Mouse (Mus musculus) midbrain, embryonic 15.5 days (tissue): ENCODE results near the gene Peli1. TPM values are rescaled to one million over a fixed set of nuclear protein-coding genes. Genes with fewer than 3 reads are reported as not detected.
"Not testable (repeated sequence)": the region's sequence is repeated elsewhere in the genome, so short reads cannot be mapped to it uniquely, and the experiment has no call there.

Experiments used
- ATAC-seq: fragments of 200-750 bp; cut with Nextera tagmentation; replicated peaks from 2 replicates; pipeline ENCODE4 v1.8.0; 2017; ENCODE audit warnings: moderate TSS enrichment
- H3K27ac ChIP-seq: fragments of 300-500 bp; sonication (generic); 2 replicates; pipeline ENCODE4 v1.5.1; 2015; ENCODE audit warnings: mild to moderate bottlenecking, inconsistent platforms
- H3K27me3 ChIP-seq: fragments of 300-500 bp; sonication (generic); replicated peaks from 2 replicates; pipeline ENCODE4 v1.6.1; 2015; ENCODE audit warnings: inconsistent platforms
- H3K36me3 ChIP-seq: fragments of 300-500 bp; sonication (generic); replicated peaks from 2 replicates; pipeline ENCODE4 v1.6.1; 2015; ENCODE audit warnings: inconsistent platforms
- H3K4me1 ChIP-seq: fragments of 300-500 bp; sonication (generic); 2 replicates; pipeline ENCODE4 v1.6.1; 2015; ENCODE audit warnings: inconsistent platforms
- H3K4me2 ChIP-seq: fragments of 300-500 bp; sonication (generic); 2 replicates; pipeline ENCODE4 v1.6.1; 2015; ENCODE audit warnings: inconsistent platforms, mild to moderate bottlenecking, moderate library complexity
- H3K4me3 ChIP-seq: fragments of 300-500 bp; sonication (generic); 2 replicates; pipeline ENCODE4 v1.5.1; 2015; ENCODE audit warnings: mild to moderate bottlenecking, inconsistent platforms
- H3K9ac ChIP-seq: fragments of 300-500 bp; sonication (generic); 2 replicates; pipeline ENCODE4 v1.6.1; 2015; ENCODE audit warnings: mild to moderate bottlenecking, inconsistent platforms
- H3K9me3 ChIP-seq: fragments of 300-500 bp; sonication (generic); 2 replicates; pipeline ENCODE4 v1.6.1; 2016; ENCODE audit warnings: inconsistent platforms
- WGBS: fragments of 180-500 bp; shearing (Covaris S2); methylation state at CpG from one replicate; pipeline ENCODE4 v1.1.7; 2015; ENCODE audit warnings: mixed read lengths; 5-methylcytosine and 5-hydroxymethylcytosine counted together
- polyA plus RNA-seq: library from polyadenylated mRNA; unstranded; fragments of >200 nt; fragmentation: Nextera tagmentation; extraction: Ambion mirVana; gene quantifications from 2 replicates; pipeline ENCODE4 v1.2.1, GENCODE M21; 2015

Gene Peli1
- polyA plus RNA-seq, 1 experiment from 2014 or later: 72.3 TPM

DNA sequence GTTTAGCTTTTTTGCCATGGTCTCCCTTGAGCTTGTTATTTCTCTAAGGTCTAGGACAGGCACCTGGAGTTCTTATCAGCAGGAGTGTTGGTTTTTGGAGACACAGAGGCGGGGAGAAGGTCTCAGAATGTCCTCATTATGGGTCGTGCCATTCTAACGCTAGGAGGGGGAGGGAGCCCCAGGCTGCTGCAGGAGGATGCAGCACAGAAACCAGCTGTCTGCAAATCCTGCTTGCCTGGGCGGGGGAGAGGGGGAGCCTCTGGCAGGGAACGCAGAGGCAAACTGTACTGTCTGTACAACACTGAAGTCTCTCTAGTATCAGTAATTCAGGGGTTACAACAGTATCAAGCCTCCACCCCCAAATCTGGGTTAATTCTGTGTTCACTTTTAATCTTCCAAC lies 72.6 kb downstream of the Peli1 start:
- ATAC-seq: peak; percentile 53; the same call in 1 of the 2 replicates
- WGBS: 2% methylated on average over 5 of the region's 5 CpGs
- no peaks in the 10 kb centered on the region for H3K27me3 ChIP-seq
- H3K4me3 ChIP-seq: no peak overlapping the region
- no peak overlapping the region for H3K27ac ChIP-seq
- no peak overlapping the region for H3K9ac ChIP-seq
- no peak overlapping the region for H3K4me2 ChIP-seq
- H3K36me3 ChIP-seq: no peaks in the 10 kb centered on the region
- no peaks in the 10 kb centered on the region for H3K9me3 ChIP-seq
- H3K4me1 ChIP-seq: peaks cover 8% of the 10 kb centered on the region

DNA sequence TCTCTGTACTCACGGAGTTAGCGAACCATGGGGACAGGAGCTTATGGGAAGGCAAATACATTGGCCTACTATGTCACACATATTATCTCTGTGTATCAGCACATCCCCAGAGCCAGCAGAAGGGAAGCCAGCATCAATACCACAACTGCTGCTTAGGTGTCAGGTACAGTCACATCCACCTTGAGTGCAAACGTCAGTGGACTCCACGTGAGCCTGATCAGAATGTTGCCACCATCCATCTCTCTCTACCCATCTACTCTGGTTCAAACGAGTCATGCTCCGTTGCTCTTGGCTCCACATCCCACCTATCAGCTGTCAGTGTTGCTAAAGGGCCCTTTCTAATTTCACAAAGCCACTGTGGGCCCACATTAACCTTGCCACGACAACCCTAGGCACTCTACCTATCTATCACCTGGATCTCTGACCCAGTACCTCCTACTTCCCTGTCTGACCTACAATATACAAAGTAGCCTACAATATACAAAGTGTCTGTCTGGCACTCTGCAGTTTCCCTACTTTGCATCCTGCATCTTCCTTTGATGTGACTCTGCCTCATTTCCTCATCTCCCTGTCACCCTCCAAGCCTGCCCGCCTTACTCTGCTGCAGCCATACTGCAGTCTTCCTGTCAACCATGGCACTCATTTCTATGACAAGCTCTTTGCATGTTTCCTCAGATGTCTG lies 73.4 kb downstream of the Peli1 start:
- H3K36me3 ChIP-seq: no peaks in the 10 kb centered on the region
- no peak overlapping the region for H3K4me2 ChIP-seq
- H3K4me3 ChIP-seq: no peak overlapping the region
- no peak overlapping the region for H3K27ac ChIP-seq
- ATAC-seq: no peak; the same call in 1 of the 2 replicates
- no peaks in the 10 kb centered on the region for H3K9me3 ChIP-seq
- no peaks in the 10 kb centered on the region for H3K27me3 ChIP-seq
- 54% methylated on average over 8 of the region's 8 CpGs for WGBS
- H3K4me1 ChIP-seq: peaks cover 8% of the 10 kb centered on the region
- H3K9ac ChIP-seq: no peak overlapping the region

DNA sequence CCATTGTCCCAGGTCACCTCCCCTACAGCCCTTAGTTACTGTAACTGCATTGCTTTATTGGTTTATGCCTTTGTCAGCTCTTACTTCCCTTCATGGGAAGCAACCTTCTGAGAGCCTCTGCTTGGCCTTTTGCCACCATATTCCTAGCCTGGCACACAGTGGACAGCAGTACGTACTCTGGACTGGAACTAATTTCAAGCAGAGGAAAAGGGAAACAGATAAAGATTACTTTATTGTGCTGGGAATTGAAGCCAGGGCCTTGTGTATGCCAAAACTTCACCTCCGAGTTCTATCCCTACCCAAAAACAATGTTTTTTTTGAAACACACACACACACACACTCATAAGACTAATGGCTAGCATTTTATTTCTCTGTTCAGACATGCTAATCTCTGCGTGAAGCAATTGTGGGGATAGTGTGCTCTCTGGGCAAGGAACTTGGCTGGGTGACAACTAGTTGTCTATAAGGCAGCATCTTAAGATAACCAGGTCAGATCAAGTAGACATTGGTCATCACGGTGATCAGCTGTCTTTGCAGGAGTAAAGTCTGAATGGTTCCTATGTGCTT lies 74.0 kb downstream of the Peli1 start:
- Histone ChIP-seq H3K36me3 (no peaks in the 10 kb centered on the region), H3K27ac (no peak overlapping the region), H3K4me3 (no peak overlapping the region), H3K4me1 (peaks cover 8% of the 10 kb centered on the region), H3K9ac (no peak overlapping the region), H3K4me2 (no peak overlapping the region), H3K27me3 (no peaks in the 10 kb centered on the region), H3K9me3 (no peaks in the 10 kb centered on the region)
- WGBS: 67% methylated on average over 4 of the region's 4 CpGs
- no peak for ATAC-seq

DNA sequence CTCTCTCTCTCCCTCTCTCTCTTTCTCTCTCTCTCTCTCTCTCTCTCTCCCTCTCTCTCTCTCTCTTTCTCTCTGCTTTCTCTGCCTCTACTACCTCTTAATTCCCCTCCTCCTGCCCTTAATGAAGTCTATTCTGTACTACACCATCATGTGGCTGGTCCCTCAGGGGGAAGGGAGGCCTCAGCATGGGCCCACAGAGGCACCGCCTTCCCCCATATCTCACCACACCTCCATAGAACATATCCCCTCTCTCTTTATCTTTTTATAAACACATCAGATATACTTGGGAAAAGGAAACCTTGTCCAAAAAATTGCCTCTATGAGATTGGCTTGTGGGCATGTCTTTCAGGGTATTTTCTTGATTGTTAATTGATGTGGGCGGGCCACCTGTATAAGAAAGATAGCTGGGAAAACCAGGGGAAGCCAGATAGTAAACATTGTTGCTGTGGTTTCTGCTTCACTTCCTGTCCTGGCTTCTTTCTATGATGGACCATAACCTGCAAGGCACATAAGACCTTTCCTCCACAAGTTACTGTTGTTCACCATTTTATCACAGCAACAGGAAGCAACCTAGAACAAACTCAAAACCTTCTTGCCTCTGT lies 75.5 kb downstream of the Peli1 start:
- Histone ChIP-seq H3K4me2 (no peak overlapping the region), H3K27me3 (no peaks in the 10 kb centered on the region), H3K36me3 (no peaks in the 10 kb centered on the region), H3K9ac (no peak overlapping the region), H3K9me3 (no peaks in the 10 kb centered on the region), H3K27ac (no peak overlapping the region), H3K4me1 (peaks cover 8% of the 10 kb centered on the region), H3K4me3 (no peak overlapping the region)
- WGBS: 98% methylated on average over 2 of the region's 2 CpGs
- no peak for ATAC-seq

DNA sequence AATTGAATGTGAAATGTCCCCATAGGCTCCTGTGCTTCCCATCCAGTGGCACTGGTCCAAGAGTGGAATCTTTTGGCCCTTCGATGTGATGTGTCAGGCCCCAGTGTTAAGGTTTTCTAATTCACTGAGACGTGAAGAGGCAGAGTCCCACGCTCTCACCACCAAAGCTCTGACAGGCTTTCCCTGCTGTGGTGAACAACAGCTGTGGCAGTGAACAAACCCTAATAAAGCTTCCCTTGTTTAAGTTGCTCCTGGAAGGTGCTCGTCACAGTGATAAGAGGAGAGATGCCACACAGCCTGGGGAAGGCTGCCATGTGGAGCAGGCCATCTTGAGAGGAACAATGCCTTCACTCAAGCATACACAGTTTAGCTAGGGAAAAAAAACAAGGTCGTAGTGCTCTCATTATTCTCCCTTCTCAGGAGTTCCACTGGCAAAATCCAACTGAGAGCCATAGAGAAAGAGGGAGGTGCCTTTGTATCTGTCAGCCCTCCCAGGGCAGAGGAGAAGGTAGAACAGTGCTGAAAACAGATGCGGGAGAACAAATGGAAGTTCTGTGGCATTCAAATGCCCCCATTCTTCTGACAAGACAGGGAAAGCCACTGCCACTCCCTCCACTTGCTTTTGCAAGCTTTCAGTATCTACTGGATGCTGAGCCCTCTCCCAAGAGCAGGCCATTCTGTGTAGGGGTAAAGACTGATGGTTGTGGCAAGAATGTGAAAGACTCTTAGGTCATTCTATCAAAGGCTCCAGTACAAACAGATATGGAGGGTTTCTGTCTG lies 77.9 kb downstream of the Peli1 start:
- no peak overlapping the region for H3K27ac ChIP-seq
- no peak overlapping the region for H3K4me3 ChIP-seq
- no peak overlapping the region for H3K4me2 ChIP-seq
- no peaks in the 10 kb centered on the region for H3K27me3 ChIP-seq
- H3K4me1 ChIP-seq: peaks cover 2% of the 10 kb centered on the region
- no peak for ATAC-seq
- WGBS: 27% methylated on average over 6 of the region's 6 CpGs
- H3K9ac ChIP-seq: no peak overlapping the region
- no peaks in the 10 kb centered on the region for H3K36me3 ChIP-seq
- no peaks in the 10 kb centered on the region for H3K9me3 ChIP-seq

DNA sequence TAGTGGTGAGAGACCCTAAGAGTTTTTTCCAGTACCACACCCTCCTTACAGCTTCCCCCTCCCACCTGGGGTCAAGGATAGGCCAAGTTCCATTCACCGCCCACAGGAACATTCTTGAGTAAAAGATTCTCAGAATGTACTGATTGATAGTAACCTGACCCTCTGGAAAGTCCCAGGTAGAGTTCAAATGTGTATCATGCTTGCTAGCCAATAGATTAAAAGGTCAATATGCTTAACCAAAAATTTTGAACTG lies 78.4 kb downstream of the Peli1 start:
- WGBS: 83% methylated on average over 1 of the region's 1 CpGs
- H3K9ac ChIP-seq, H3K4me3 ChIP-seq, H3K9me3 ChIP-seq, ATAC-seq, H3K4me1 ChIP-seq, H3K4me2 ChIP-seq, H3K27ac ChIP-seq, H3K27me3 ChIP-seq, H3K36me3 ChIP-seq: not testable (repeated sequence)

DNA sequence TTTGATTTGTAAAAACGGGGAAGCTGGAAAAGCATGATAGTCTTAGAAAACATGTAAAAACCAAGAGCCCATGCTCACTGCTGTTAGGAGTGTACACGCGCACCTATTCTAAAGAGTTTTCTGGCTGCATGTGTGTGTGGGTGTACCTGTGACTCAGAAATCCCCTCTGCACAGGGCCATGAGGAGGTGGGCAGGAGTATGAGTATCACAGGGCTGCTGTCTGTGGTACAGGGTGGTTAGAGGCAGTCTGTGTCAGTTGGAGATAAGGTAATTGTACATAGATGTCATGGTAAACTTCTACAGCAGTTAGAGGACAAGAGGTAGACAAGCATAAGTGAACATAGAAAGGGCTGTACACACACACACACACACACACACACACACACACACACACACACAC lies 81.2 kb downstream of the Peli1 start:
- Histone ChIP-seq H3K4me2 (no peak overlapping the region), H3K27me3 (no peaks in the 10 kb centered on the region), H3K4me1 (no peaks in the 10 kb centered on the region), H3K36me3 (no peaks in the 10 kb centered on the region), H3K9me3 (no peaks in the 10 kb centered on the region), H3K27ac (no peak overlapping the region), H3K4me3 (no peak overlapping the region), H3K9ac (no peak overlapping the region)
- WGBS: 96% methylated on average over 3 of the region's 3 CpGs
- no peak for ATAC-seq

DNA sequence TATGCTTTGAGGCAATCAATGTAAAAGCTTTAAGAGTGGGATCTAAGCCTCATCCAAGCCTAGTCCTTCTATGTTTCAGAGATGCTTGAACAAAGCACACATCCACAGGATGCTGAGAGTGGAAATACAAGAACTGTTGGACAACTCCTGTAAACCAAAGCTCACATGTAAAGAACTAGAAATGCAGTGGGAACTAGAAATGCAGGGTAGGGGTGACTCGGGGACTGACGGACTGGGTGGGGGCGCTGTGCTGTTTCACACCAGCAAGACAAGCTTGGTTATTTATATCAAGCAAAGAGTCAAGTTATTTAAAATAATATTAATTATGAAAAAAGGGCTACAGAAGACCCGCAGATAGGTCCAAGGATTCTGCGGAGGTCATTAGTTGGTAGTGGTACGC lies 82.8 kb downstream of the Peli1 start:
- no peaks in the 10 kb centered on the region for H3K9me3 ChIP-seq
- no peak overlapping the region for H3K9ac ChIP-seq
- H3K27ac ChIP-seq: no peak overlapping the region
- WGBS: 92% methylated on average over 6 of the region's 6 CpGs
- no peak for ATAC-seq
- no peak overlapping the region for H3K4me2 ChIP-seq
- no peaks in the 10 kb centered on the region for H3K4me1 ChIP-seq
- H3K36me3 ChIP-seq: no peaks in the 10 kb centered on the region
- no peaks in the 10 kb centered on the region for H3K27me3 ChIP-seq
- no peak overlapping the region for H3K4me3 ChIP-seq

DNA sequence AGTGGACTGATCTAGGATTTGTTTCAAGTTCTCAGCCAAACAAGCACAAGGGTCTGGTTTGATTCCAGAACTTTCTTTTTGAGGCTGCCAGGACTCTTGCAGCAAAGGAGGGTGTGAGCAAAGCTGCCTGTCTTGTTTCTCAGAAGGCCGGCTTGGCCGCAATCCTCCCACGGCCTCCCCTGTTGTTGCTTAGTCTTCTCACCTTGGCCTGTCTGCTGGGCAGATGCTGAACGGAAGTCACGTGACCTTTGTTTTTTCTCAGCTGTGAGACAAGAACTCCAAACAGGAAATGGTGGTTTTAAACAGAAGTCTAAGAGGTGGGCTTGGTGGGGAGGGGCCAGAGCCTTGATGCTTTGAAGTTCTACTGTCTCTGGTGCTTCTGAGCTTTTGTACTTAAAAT lies 83.3 kb downstream of the Peli1 start:
- H3K27ac ChIP-seq: no peak overlapping the region
- H3K9ac ChIP-seq: no peak overlapping the region
- no peak overlapping the region for H3K4me2 ChIP-seq
- H3K4me3 ChIP-seq: no peak overlapping the region
- ATAC-seq: no peak
- H3K9me3 ChIP-seq: no peaks in the 10 kb centered on the region
- H3K36me3 ChIP-seq: no peaks in the 10 kb centered on the region
- WGBS: 66% methylated on average over 5 of the region's 5 CpGs
- no peaks in the 10 kb centered on the region for H3K27me3 ChIP-seq
- no peaks in the 10 kb centered on the region for H3K4me1 ChIP-seq

DNA sequence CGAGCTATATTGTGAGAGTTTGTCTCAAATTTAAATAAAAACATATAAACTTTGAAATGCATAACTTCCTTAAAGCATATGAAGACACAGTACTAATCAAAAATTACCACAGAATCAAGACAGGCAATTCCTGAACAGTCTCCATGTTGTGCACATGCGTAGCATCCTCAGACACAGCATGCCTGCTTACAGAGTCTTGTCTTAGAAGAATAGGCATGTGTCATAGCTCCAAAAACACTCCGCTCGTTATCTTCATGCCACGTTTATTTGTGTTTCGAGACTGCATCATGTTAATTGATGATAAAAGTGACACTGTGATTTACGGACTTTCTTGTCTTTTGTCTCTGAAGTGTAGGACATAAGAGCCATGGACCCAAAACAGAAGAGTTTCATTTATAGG lies 84.0 kb downstream of the Peli1 start:
- H3K9ac ChIP-seq: no peak overlapping the region
- no peaks in the 10 kb centered on the region for H3K27me3 ChIP-seq
- no peak overlapping the region for H3K4me3 ChIP-seq
- no peak for ATAC-seq
- H3K4me1 ChIP-seq: no peaks in the 10 kb centered on the region
- no peak overlapping the region for H3K27ac ChIP-seq
- WGBS: 82% methylated on average over 7 of the region's 7 CpGs
- H3K9me3 ChIP-seq: no peaks in the 10 kb centered on the region
- H3K4me2 ChIP-seq: no peak overlapping the region
- H3K36me3 ChIP-seq: no peaks in the 10 kb centered on the region

DNA sequence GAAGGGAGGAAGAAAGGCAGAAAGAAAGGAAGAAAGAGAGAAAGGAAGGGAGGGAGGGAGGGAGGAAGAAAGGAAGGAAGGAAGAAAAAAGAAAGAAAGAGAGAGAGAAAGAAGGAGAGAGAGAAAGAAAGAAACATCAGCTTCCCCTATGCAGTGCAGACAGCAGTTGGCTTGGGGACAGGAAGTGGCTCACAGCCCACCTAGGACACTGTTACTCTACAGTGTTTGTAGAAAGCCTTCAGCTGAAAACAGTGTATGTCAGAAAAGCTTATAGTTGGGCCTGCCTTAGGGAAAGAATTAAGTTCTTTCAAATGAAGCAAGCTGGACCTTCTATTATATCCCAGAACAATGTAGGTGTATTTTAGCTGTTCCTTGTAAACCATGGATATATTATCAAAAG lies 85.4 kb downstream of the Peli1 start:
- H3K4me2 ChIP-seq: no peak overlapping the region
- no peak overlapping the region for H3K9ac ChIP-seq
- no peaks in the 10 kb centered on the region for H3K27me3 ChIP-seq
- no peaks in the 10 kb centered on the region for H3K36me3 ChIP-seq
- ATAC-seq: no peak
- H3K4me3 ChIP-seq: no peak overlapping the region
- no peaks in the 10 kb centered on the region for H3K9me3 ChIP-seq
- H3K27ac ChIP-seq: no peak overlapping the region
- H3K4me1 ChIP-seq: no peaks in the 10 kb centered on the region

DNA sequence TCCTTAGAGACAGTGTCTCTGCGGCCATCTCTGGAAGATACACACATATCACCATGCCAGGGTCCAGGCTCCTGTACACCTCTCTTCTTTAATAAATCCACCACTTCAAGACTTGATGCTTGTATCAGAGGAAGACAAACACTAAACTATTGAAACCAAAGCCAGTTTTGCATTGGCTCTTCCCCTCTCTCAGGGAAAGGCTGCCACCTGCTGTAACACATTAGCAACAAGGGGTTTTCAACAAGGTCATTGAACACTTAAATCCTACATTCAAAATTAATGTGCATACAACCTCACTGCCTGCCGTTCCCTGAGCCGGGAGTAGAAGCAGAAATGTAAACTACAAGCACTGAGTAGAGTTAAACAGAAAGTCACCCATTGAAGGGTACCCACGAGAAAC lies 87.3 kb downstream of the Peli1 start:
- ATAC-seq: no peak; the same call in 1 of the 2 replicates
- H3K27ac ChIP-seq: no peak overlapping the region
- H3K4me2 ChIP-seq: no peak overlapping the region
- H3K36me3 ChIP-seq: no peaks in the 10 kb centered on the region
- H3K27me3 ChIP-seq: no peaks in the 10 kb centered on the region
- H3K9ac ChIP-seq: no peak overlapping the region
- no peaks in the 10 kb centered on the region for H3K9me3 ChIP-seq
- H3K4me1 ChIP-seq: no peaks in the 10 kb centered on the region
- 61% methylated on average over 4 of the region's 4 CpGs for WGBS
- H3K4me3 ChIP-seq: no peak overlapping the region
